Mouse (Mus musculus): ENCODE results near the gene Krt1. TPM values are rescaled to one million over a fixed set of nuclear protein-coding genes. Genes with fewer than 3 reads are reported as not detected.

Krt1 gene
- 0.12 TPM for polyA plus RNA-seq (2017; shearing (Covaris generic))

GRCm38 (mm10) chr15:101850694-101851093, at the start of gene Krt1:
Krt1 (minus strand) TSS chr15:101850794.

GRCm38 (mm10) chr15:101892820-101893219, 42.2 kb upstream of the Krt1 start, which contains the start of gene Krt76:
Krt76 (minus strand) TSS chr15:101892920.

GRCm38 (mm10) chr15:101869431-101869830, 18.8 kb upstream of the Krt1 start, which contains the start of gene Krt77:
Krt77 (minus strand) TSS chr15:101869705.

GRCm38 (mm10) chr15:101817875-101818274, 32.7 kb downstream of the Krt1 start, which contains the start of gene Krt2:
Krt2 (minus strand) TSS chr15:101818169.

GRCm38 (mm10) chr15:101802296-101802835, 48.2 kb downstream of the Krt1 start, which contains the start of gene Krt73:
Krt73 (minus strand) TSS chr15:101802346.

Other genes with a start within 250 kb of the Krt1 start
- gene Gm5414, start 222.6 kb downstream of the Krt1 start, polyA plus RNA-seq (2017; shearing (Covaris generic)): not detected
- not detected for gene Gm5478, start 203.4 kb downstream of the Krt1 start, polyA plus RNA-seq (2017; shearing (Covaris generic))
- not detected for gene Krt6b, start 170.5 kb downstream of the Krt1 start, polyA plus RNA-seq (2017; shearing (Covaris generic))
- not detected for gene Krt6a, start 156.5 kb downstream of the Krt1 start, polyA plus RNA-seq (2017; shearing (Covaris generic))
- gene Krt5, start 137.9 kb downstream of the Krt1 start, polyA plus RNA-seq (2017; shearing (Covaris generic)): not detected
- gene Krt71, start 107.7 kb downstream of the Krt1 start, polyA plus RNA-seq (2017; shearing (Covaris generic)): not detected
- gene Krt72, start 64.3 kb downstream of the Krt1 start, polyA plus RNA-seq (2017; shearing (Covaris generic)): not detected
- gene Krt73, start 48.4 kb downstream of the Krt1 start, polyA plus RNA-seq (2017; shearing (Covaris generic)): not detected
- not detected for gene Krt2, start 32.6 kb downstream of the Krt1 start, polyA plus RNA-seq (2017; shearing (Covaris generic))
- gene Krt77, start 18.9 kb upstream of the Krt1 start, polyA plus RNA-seq (2017; shearing (Covaris generic)): not detected
- not detected for gene Krt76, start 42.1 kb upstream of the Krt1 start, polyA plus RNA-seq (2017; shearing (Covaris generic))
- gene Krt4, start 73.9 kb upstream of the Krt1 start, polyA plus RNA-seq (2017; shearing (Covaris generic)): not detected
- gene Krt79, start 89.5 kb upstream of the Krt1 start, polyA plus RNA-seq (2017; shearing (Covaris generic)): not detected
- gene Krt78, start 103.5 kb upstream of the Krt1 start, polyA plus RNA-seq (2017; shearing (Covaris generic)): not detected
- not detected for gene Krt8, start 153.7 kb upstream of the Krt1 start, polyA plus RNA-seq (2017; shearing (Covaris generic))
- gene Krt18, start 177.4 kb upstream of the Krt1 start, polyA plus RNA-seq (2017; shearing (Covaris generic)): 1.5 TPM
- gene Eif4b, start 223.0 kb upstream of the Krt1 start, polyA plus RNA-seq (2017; shearing (Covaris generic)): 154 TPM
- 2.1 TPM for gene Tns2, start 249.6 kb upstream of the Krt1 start, polyA plus RNA-seq (2017; shearing (Covaris generic))

All from inflammation-experienced regulatory T-cells, adult 16 weeks (primary cell).